Mouse (Mus musculus): ENCODE results near the gene Traip.

DNA sequence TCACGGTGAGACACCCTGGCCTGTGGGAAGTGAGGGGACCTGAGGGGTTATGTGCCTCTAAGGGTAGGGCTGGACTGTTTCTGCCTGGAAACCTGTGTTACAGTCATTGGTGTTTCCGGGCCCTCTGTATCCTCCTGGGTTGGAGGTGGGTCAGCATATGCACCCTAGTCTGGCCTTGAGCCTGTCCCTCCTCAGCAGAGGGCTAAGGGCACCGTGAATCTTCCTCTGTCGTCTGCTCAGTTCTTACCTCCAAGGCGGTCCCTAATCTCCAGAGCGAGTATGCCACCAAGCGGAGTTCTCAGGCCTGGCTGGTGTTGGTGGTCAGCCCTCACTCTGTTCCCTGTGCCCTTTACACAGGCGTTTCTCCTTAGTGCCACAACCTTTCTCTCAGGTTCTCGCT is 13.0 kb downstream of the Traip start:
- TF ChIP-seq CTCF (IDR thresholded peaks at IDR 0.05; ENCODE audit: low read depth) (no peak), EP300 (IDR thresholded peaks at IDR 0.05; ENCODE audit: low read depth) (no peak)
